Mouse (Mus musculus): ENCODE data around the gene Xylt2.

DNA sequence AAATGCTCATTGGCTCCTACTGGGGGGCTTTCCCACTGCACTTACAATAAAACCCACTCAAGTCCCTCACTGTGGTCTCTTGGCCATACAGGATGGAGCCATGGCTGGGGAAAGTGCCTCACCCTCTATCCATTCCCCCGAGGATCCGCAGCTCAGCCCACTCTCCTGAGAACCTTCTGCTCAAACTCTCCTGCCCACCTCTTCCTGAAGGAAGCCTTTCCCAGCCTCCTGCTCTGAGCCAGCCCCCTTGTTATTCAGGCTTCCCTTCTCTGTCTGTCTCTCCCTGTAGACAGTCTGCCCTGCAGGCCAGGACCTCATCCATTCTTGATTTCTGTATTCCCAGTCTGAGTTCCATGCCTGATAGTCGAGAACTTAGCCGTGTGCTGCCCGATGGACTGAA lies 2.3 kb downstream of the Xylt2 start:
- TF ChIP-seq CTCF (IDR thresholded peaks at IDR 0.05; ENCODE audit: low read depth, low read length): no peak
- TF ChIP-seq TAL1 (conservative IDR thresholded peaks at IDR 0.05; ENCODE audit: low read depth, low read length): no peak

Measured in G1E (cell line).